Mouse (Mus musculus) large intestine, adult 2 months (tissue): ENCODE results near the gene Prkcd. TPM values are rescaled to one million over a fixed set of nuclear protein-coding genes. Genes with fewer than 3 reads are reported as not detected.

Source experiments
- DNase-seq: peaks from one replicate; pipeline ENCODE4 v3.0.0-alpha.2; 2012; ENCODE audit warnings: low read depth, low spot score
- WGBS: fragments of 180-500 bp; shearing (Covaris S2); methylation state at CpG from one replicate; pipeline ENCODE4 v1.1.7; 2018; 5-methylcytosine and 5-hydroxymethylcytosine counted together
- polyA plus RNA-seq: library from polyadenylated mRNA; depleted of rRNA; stranded (reverse); fragments of >200 nt; gene quantifications from 2 replicates; pipeline ENCODE4 v1.2.3, GENCODE M21; 2012

Gene Prkcd
- polyA plus RNA-seq, 1 experiment, result 130 TPM

DNA sequence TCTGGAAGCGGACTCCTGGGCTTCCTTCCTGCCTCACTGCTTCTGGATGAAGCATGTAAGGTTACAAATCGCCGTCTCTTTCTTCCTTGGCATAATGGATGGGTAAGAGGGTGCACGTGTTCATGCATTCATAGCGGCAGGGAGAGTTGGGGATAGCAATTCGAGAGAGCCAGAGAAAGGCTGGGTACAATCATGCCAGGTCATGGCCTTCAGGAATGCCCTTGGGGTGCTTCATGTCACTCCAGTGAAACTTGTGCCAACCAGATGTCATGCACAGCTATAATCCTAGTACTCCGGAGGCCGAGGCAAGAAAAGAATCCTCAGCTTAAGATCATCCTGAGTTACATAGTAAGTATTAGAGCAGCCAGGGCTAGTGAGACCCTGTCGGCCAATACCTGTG, 10.5 kb upstream of the Prkcd start:
- DNase-seq, result no peak
- 62% methylated on average over 9 of the region's 9 CpGs for WGBS

GRCm38 (mm10) chr14:30635219-30635910, 9.4 kb upstream of the Prkcd start:
- DNase-seq, result no peak
- WGBS, result 32% methylated on average over 13 of the region's 13 CpGs

- 73% methylated on average over 1 of the region's 1 CpGs for WGBS
- no peak for DNase-seq
Measured at GRCm38 (mm10) chr14:30634418-30634817, 8.4 kb upstream of the Prkcd start.

DNA sequence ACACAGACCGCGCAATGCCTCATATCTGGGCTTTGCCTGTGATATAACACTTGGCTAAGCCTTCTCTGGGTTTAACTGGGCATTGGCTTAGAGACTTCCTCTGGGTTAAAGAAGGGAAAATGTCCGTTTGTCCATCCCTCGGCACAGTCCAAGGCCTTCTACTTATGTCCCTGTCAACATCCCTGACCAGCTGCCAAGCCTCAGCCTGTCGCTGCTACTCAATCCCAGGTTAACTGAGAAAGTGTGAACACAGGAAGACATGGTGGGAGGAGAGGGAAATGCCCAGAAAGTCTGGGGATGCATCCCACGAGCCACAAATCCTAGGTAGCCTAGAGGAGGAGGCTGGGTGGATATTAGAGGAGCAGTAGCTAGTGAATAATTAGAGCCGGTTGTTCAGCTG, 7.7 kb upstream of the Prkcd start:
- WGBS, result 75% methylated on average over 7 of the region's 7 CpGs
- no peak for DNase-seq

- 54% methylated on average over 2 of the region's 2 CpGs for WGBS
- no peak for DNase-seq
Measured at GRCm38 (mm10) chr14:30631834-30632233, 5.8 kb upstream of the Prkcd start.

DNA sequence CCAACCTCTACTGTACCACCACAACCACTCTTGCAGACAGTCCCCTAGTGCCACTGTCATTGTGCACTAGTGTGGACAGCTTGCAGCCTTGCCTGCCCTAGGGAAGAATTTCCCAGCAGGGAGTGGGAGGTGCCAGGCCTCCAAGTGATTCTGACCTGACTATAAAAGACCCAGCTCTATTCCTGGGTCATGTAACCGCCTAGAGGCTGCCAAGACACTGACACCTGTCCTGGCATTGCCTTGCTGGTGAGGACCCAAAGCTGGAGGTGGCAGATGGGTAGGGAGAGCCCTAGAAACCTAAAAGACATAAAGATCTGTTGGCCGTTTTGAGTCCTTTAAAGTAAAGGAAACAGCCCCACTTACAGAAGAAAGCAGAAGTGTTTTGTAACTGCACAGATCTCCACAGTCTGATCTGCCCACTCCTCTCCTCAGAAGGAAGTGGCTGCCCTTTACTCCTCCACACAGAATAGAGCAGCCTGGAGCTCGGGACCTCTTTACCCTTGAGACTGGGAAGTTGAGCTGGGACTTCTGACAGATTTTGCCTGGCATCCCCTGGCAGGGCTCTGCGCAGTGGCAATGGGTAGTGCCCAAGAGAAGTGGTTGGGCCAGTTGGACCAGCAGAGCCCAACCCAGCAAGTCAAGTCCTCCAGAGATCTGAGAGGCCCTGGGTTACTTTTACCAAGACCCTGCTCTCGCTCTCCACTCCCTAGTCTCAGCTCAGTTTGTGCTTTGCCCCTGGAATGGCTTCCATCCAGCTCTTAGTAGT, 5.0 kb upstream of the Prkcd start:
- no peak for DNase-seq

GRCm38 (mm10) chr14:30629839-30630238, 3.8 kb upstream of the Prkcd start:
- 48% methylated on average over 4 of the region's 4 CpGs for WGBS
- no peak for DNase-seq

More for the DNA sequence above, 5.0 kb upstream of the Prkcd start:
- 33% methylated on average over 5 of the region's 5 CpGs for WGBS

GRCm38 (mm10) chr14:30628235-30628634, 2.2 kb upstream of the Prkcd start:
- DNase-seq, result no peak
- 35% methylated on average over 5 of the region's 5 CpGs for WGBS

- DNase-seq, result no peak
- WGBS, result 48% methylated on average over 12 of the region's 12 CpGs
Measured at GRCm38 (mm10) chr14:30626756-30627742, 1.0 kb upstream of the Prkcd start.

GRCm38 (mm10) chr14:30625131-30625807, 741 bp downstream of the Prkcd start:
- DNase-seq, result no peak
- under 1% methylated on average over 39 of the region's 39 CpGs for WGBS

DNA sequence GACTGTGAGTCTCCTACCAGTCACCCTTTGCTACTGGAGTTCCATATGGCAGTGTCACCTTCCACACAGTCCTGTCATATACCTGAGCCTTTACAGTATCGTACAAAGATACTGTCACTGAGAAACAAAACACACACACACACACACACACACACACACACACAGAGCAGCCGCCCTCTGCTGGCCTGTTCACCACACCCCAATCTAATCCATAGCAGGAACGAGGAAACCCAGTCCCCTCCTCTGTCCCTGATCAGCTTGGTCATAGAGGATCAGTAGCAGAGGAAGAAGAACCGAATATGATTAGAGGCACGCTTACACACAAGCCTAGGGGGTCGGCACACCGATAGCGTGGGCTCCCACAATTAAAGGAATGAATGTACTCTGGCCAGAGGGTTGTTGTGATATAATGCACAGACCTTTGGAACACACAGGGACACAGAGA, 1.7 kb downstream of the Prkcd start:
- WGBS, result 16% methylated on average over 8 of the region's 8 CpGs
- DNase-seq, result no peak

GRCm38 (mm10) chr14:30622556-30622955, 3.5 kb downstream of the Prkcd start:
- WGBS, result 88% methylated on average over 8 of the region's 8 CpGs
- DNase-seq, result no peak

DNA sequence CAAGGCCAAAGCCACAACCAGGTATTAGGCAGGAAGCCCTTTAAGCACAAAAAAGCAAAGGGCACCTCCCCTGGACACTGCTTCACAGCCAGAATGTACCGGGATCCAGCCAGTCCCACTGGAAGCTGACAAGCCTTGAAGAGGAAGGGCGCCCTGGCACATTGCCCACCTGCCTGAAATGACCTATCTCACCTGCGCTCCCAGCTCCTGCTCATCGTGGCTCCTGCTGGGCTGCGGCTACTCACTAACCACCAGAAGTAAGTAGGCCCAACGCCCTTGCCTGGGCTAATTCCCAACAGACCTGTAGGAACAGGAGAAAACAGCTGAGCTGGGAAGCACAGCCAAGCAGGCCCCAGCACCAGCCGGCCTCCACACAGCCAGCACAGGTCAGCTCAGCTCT, 3.9 kb downstream of the Prkcd start:
- no peak for DNase-seq
- 42% methylated on average over 7 of the region's 7 CpGs for WGBS

- no peak for DNase-seq
- WGBS, result 82% methylated on average over 7 of the region's 7 CpGs
Measured at GRCm38 (mm10) chr14:30619982-30620578, 5.9 kb downstream of the Prkcd start.

DNA sequence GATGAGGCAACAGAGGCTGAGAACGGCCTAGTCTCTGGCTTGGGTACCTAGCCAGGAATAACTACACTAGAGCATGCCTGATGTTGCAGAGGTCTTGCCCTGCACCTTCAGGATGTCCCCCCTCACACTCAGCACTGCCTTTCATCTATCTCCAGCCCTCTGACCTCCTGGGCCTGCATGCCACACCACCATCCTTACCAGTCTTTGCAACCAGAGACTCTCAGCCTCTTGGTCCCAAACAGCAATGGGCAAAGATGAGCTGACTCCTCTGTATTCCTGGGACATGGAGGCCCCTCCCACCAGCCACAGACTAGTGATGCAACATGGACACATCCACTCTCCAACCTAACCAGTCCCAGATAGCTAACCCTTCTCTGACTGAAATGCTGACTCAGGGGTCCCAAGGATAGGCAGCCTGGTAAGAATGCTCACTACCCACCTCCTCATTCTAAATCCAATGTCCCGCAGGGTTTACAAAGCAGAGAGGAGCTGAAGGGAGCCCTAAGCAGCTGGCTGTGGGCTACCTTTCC, 7.2 kb downstream of the Prkcd start:
- no peak for DNase-seq
- WGBS, result 97% methylated on average over 2 of the region's 2 CpGs

- 62% methylated on average over 2 of the region's 2 CpGs for WGBS
- DNase-seq, result no peak
Measured at GRCm38 (mm10) chr14:30616751-30617150, 9.3 kb downstream of the Prkcd start.

- 67% methylated on average over 2 of the region's 2 CpGs for WGBS
- DNase-seq, result no peak
Measured at GRCm38 (mm10) chr14:30612962-30613715, 12.9 kb downstream of the Prkcd start.

- WGBS, result 18% methylated on average over 7 of the region's 7 CpGs
- DNase-seq, result no peak
Measured at GRCm38 (mm10) chr14:30612523-30612922, 13.5 kb downstream of the Prkcd start.
